Mouse (Mus musculus) limb, embryonic 11.5 days (tissue): Measurements from ENCODE around the gene Zfp988. TPM values are rescaled to one million over a fixed set of nuclear protein-coding genes. Genes with fewer than 3 reads are reported as not detected.
"Not testable (repeated sequence)": the region's sequence is repeated elsewhere in the genome, so short reads cannot be mapped to it uniquely, and the experiment has no call there.

Source experiments
- ATAC-seq: fragments of 200-750 bp; cut with Nextera tagmentation; 2 replicates; pipeline ENCODE4 v1.8.0; 2017; ENCODE audit warnings: low read depth; ENCODE audit not compliant: insufficient number of reproducible peaks, low FRiP score, low TSS enrichment
- DNase-seq: peaks from one replicate; pipeline ENCODE4 v3.0.0-alpha.2; 2015; ENCODE audit warnings: low spot score
- H3K27ac ChIP-seq: fragments of 300-500 bp; sonication (generic); replicated peaks from 2 replicates; pipeline ENCODE4 v1.5.1; 2014; ENCODE audit warnings: low read depth, mild to moderate bottlenecking, low read length
- H3K27me3 ChIP-seq: fragments of 300-500 bp; sonication (generic); 2 replicates; pipeline ENCODE4 v1.6.1; 2014; ENCODE audit warnings: mild to moderate bottlenecking, low read length, mixed read lengths; ENCODE audit not compliant: control insufficient read depth, insufficient read depth
- H3K36me3 ChIP-seq: fragments of 300-500 bp; sonication (generic); 2 replicates; pipeline ENCODE4 v1.6.1; 2014; ENCODE audit warnings: mild to moderate bottlenecking, low read length, moderate library complexity, mixed read lengths; ENCODE audit not compliant: control insufficient read depth, insufficient read depth
- H3K4me1 ChIP-seq: fragments of 300-500 bp; sonication (generic); 2 replicates; pipeline ENCODE4 v1.6.1; 2014; ENCODE audit warnings: low read length, mixed read lengths; ENCODE audit not compliant: control insufficient read depth, insufficient read depth
- H3K4me2 ChIP-seq: fragments of 300-500 bp; sonication (generic); 2 replicates; pipeline ENCODE4 v1.6.1; 2014; ENCODE audit warnings: low read depth, mild to moderate bottlenecking, moderate library complexity; ENCODE audit not compliant: severe bottlenecking
- H3K4me3 ChIP-seq: fragments of 300-500 bp; sonication (generic); 2 replicates; pipeline ENCODE4 v1.5.1; 2014; ENCODE audit warnings: low read depth, low read length
- H3K9ac ChIP-seq: fragments of 300-500 bp; sonication (generic); 2 replicates; pipeline ENCODE4 v1.6.1; 2014; ENCODE audit warnings: mild to moderate bottlenecking, low read length
- H3K9me3 ChIP-seq: fragments of 300-500 bp; sonication (generic); 2 replicates; pipeline ENCODE4 v1.6.1; 2016; ENCODE audit warnings: low read length; ENCODE audit not compliant: control insufficient read depth
- WGBS: fragments of 180-500 bp; shearing (Covaris S2); extraction: QIAGEN DNeasy Blood & Tissue Kit; methylation state at CpG from one replicate; pipeline ENCODE4 v1.1.7; 2014; 5-methylcytosine and 5-hydroxymethylcytosine counted together
- polyA plus RNA-seq: library from polyadenylated mRNA; unstranded; fragments of >200 nt; fragmentation: Nextera tagmentation; extraction: Ambion mirVana; gene quantifications from 2 replicates; pipeline ENCODE4 v1.2.1, GENCODE M21; 2014

Gene Zfp988
- 0.11 and 0.15 TPM in 2 replicates for polyA plus RNA-seq

DNA sequence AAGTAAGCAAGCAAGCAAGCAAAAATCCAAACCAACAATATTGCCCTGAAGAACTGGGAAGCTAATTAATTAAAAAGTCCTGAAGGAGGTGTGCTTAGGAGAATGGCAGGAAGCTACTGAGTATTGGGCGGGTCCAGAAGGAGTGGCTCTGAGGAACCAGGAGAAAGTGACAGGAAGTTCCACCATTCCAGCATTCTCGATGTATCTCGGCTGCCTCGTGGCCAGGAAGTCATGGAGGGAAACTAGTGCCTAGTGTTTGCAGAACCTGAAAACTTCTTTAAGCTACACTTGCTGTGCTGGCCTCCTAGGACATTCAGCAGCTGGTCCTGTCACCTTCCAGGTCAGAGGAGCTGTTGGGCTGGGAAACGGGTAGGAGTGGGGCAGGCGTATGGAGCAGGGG is at the start of gene Zfp988:
Zfp988 (plus strand) TSS at position 239 of the 400 bp plus-strand sequence.
- not testable (repeated sequence) for H3K4me3 ChIP-seq, H3K4me2 ChIP-seq, H3K4me1 ChIP-seq, H3K27me3 ChIP-seq, DNase-seq, H3K27ac ChIP-seq, ATAC-seq, H3K36me3 ChIP-seq, H3K9me3 ChIP-seq, H3K9ac ChIP-seq
- WGBS = 91% methylated on average over 6 of the region's 6 CpGs

DNA sequence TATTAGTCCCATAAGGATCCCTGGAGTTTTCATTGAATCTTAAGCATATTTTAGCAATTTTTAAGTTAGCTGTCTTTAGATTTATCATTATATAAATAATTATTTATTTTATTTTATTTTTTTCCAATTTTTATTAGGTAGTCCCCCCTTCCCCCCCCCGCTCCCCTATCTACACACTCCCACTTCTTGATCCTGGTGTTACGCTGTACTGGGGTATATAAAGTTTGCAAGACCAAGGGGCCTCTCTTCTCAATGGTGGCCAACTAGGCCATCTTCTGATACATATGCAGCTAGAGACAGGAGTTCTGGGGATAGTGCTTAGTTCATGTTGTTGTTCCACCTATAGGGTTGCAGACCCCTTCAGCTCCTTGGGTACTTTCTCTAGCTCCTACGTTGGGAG is 42.8 kb upstream of the Zfp988 start:
- WGBS = 92% methylated on average over 2 of the region's 3 CpGs
- H3K4me3 ChIP-seq, H3K9me3 ChIP-seq, H3K27me3 ChIP-seq, H3K27ac ChIP-seq, DNase-seq, H3K4me1 ChIP-seq, H3K9ac ChIP-seq, H3K36me3 ChIP-seq, H3K4me2 ChIP-seq, ATAC-seq: not testable (repeated sequence)

DNA sequence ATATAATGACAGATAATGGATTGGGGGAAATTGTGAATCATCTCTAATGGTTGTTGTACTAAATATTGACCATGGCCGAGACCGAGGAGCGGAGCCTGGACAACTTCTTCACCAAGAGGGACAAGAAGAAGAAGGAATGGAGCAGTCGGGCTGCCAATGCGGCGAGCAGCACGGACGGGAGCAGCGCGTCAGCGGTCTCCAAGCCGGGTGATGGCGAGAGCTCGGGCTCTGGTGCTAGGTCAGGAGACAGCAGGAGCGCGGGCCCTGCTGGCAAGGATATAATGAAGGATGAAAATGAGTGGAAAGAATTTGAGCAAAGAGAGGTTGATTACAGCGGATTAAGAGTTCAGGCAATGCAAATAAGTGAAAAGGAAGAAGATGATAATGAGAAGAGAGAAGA is 38.2 kb upstream of the Zfp988 start:
- 94% methylated on average over 16 of the region's 17 CpGs for WGBS
- H3K4me3 ChIP-seq, H3K4me2 ChIP-seq, H3K9ac ChIP-seq, H3K36me3 ChIP-seq, ATAC-seq, H3K4me1 ChIP-seq, H3K27ac ChIP-seq, DNase-seq, H3K27me3 ChIP-seq, H3K9me3 ChIP-seq: not testable (repeated sequence)

DNA sequence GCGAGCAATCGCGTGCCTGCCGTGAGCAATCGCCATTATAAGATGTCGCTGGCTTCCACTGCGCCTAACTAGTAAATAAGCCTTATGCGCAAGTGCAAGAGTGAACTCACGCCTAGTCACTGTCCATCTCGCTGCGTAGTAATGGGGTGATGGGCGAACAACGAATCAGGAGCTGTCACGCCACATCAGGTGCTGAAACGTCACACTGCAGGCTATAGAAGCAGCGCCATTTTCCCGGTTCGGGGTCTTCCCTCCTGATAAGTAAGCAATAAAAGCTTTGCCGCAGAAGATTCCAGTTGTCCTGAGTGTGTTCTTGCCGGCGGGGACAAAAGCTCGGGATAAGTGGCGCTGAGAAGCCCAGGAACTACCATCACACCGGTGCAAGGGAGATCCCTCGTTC is 36.7 kb upstream of the Zfp988 start:
- not testable (repeated sequence) for DNase-seq, H3K4me3 ChIP-seq, H3K27ac ChIP-seq, H3K4me2 ChIP-seq, H3K9ac ChIP-seq, H3K9me3 ChIP-seq, H3K4me1 ChIP-seq, H3K36me3 ChIP-seq, H3K27me3 ChIP-seq, ATAC-seq
- WGBS = 88% methylated on average over 25 of the region's 25 CpGs

DNA sequence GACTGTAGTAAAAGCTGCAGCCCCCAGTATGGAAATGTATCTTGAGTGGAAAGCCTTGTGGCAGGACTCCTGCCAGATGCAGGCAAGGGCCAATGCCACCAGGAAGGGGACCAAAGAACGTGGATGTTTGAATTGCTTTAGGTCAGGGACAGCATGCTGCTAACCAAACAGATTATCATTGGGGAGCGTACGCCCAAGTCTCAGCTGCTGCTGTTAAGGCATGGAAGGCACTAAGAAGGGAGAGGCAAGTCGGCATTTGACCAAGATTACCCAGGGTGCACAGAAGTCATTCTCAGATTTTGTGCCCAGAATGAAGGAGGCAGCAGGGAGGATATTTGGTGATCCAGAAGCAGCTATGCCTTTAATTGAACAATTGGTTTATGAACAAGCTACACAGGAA is 35.4 kb upstream of the Zfp988 start:
- not testable (repeated sequence) for H3K27me3 ChIP-seq, H3K9ac ChIP-seq, H3K4me2 ChIP-seq, ATAC-seq, H3K9me3 ChIP-seq, H3K36me3 ChIP-seq, H3K4me1 ChIP-seq, H3K27ac ChIP-seq, H3K4me3 ChIP-seq, DNase-seq
- 89% methylated on average over 4 of the region's 4 CpGs for WGBS

DNA sequence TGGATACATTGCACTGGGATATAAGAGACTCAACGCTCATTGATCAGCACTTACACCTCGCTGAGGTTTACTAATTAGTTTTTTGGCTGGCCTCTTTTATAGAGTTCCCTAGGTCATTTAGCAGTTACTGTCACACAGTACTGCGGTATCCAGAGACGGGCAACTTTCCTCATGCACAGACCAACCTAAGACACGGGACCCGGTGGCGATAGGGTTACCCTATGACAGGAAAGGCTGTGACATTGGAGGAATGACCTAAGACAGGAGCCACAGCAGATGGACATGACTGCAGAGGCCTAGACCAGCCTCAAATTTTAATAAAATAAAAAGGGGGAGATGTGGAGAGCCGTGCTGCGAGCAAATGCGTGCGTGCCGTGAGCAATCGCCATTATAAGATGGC is 33.9 kb upstream of the Zfp988 start:
- not testable (repeated sequence) for H3K27me3 ChIP-seq, H3K27ac ChIP-seq, H3K36me3 ChIP-seq, ATAC-seq, H3K4me2 ChIP-seq, H3K4me3 ChIP-seq, DNase-seq, H3K4me1 ChIP-seq, H3K9me3 ChIP-seq, H3K9ac ChIP-seq
- WGBS = 91% methylated on average over 11 of the region's 13 CpGs

DNA sequence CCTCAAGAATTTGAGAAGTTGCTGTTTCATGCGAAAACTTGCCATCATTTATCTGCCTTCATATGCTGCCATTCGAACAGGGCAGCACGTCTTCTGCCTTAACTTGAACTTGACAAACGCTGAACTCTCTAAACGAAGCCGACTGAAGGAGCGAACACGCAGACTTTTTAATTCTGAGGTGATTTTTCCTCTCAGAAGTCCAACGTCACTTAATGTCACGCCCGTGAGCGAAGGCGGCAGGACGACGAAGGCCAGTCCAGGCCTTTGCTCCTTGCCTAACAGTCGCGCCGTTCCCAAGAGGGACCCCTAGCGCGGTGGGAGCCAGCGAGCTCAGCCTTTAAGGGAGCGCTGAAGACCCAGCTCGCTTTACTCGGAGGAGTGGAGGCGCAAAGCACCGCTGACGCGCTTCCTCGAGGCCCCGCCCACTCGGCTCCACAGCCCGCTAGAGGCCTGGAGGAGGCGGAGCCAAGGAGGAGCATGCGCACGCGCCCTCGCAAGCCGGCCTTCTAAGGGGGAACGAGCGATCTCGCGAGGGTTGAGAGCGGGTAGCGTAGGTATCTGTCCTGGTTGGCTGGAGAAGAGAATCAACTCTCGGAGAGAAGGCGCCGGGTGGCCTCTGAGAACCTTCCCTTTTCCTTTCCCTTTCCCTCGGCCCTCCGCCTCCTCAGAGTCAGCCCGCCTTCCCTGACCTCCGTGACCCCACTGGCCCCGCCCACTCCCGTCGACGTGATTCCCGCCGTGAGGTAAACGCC is 30.3 kb upstream of the Zfp988 start:
- not testable (repeated sequence) for H3K27ac ChIP-seq, H3K9me3 ChIP-seq, H3K36me3 ChIP-seq, H3K4me2 ChIP-seq, H3K27me3 ChIP-seq, H3K4me1 ChIP-seq, H3K9ac ChIP-seq
- DNase-seq (peak; percentile 37), ATAC-seq (peak; percentile 88)
- 35% methylated on average over 51 of the region's 58 CpGs for WGBS
- 0 out of 2 replicates have a peak overlapping the region, but pooled peaks have one; percentile 5 for H3K4me3 ChIP-seq

DNA sequence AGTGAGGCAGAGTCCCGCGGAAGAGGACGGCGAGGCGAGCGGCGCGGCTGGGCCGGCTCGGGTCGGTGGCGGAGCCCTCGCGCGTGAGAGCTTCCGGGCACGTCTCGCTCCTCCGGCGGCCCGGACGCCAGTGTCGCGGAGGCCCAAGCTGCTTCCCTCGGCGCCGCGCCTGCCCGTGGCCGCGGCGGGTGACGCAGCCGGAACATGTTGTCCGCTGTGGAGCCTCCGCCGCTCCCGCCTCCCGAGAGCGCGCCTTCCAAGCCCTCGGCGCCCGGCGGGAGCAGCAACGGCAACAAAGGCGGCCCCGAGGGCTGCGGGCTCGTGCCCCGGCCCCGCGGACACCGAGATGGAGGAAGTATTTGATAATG is 29.7 kb upstream of the Zfp988 start:
- H3K27ac ChIP-seq, H3K9ac ChIP-seq, ATAC-seq, H3K4me1 ChIP-seq, H3K27me3 ChIP-seq, H3K9me3 ChIP-seq, H3K4me2 ChIP-seq, H3K36me3 ChIP-seq, DNase-seq, H3K4me3 ChIP-seq: not testable (repeated sequence)
- WGBS = 21% methylated on average over 53 of the region's 54 CpGs

DNA sequence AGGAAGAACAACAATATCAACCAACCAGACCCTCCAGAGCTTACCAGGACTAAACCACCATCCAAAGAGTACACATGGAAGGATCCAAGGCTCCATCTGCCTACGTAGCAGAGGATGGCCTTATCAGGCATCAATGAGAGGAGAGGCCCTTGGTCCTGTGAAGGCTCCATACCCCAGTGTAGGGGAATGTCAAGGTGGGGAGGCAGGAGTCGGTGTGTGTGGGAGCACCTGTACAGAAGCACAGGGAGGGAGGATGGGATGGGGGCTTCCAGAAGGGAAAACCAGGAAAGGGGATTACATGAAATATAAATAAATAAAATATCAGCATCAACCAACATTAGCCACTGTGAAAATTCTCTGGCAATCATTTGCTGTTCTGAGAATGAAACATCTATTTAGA is 25.1 kb upstream of the Zfp988 start:
- H3K4me1 ChIP-seq, H3K9me3 ChIP-seq, H3K9ac ChIP-seq, H3K4me3 ChIP-seq, H3K27ac ChIP-seq, H3K27me3 ChIP-seq, ATAC-seq, H3K4me2 ChIP-seq, DNase-seq, H3K36me3 ChIP-seq: not testable (repeated sequence)
- 75% methylated on average over 2 of the region's 2 CpGs for WGBS
